Mouse (Mus musculus): ENCODE data around the gene Osgepl1. TPM values are rescaled to one million over a fixed set of nuclear protein-coding genes. Genes with fewer than 3 reads are reported as not detected.
"Not testable (repeated sequence)": the region's sequence is repeated elsewhere in the genome, so short reads cannot be mapped to it uniquely, and the experiment has no call there.

The Osgepl1 gene
- polyA plus RNA-seq (2012; rRNA removed) = 2.2 and 3.9 TPM in 2 replicates

DNA sequence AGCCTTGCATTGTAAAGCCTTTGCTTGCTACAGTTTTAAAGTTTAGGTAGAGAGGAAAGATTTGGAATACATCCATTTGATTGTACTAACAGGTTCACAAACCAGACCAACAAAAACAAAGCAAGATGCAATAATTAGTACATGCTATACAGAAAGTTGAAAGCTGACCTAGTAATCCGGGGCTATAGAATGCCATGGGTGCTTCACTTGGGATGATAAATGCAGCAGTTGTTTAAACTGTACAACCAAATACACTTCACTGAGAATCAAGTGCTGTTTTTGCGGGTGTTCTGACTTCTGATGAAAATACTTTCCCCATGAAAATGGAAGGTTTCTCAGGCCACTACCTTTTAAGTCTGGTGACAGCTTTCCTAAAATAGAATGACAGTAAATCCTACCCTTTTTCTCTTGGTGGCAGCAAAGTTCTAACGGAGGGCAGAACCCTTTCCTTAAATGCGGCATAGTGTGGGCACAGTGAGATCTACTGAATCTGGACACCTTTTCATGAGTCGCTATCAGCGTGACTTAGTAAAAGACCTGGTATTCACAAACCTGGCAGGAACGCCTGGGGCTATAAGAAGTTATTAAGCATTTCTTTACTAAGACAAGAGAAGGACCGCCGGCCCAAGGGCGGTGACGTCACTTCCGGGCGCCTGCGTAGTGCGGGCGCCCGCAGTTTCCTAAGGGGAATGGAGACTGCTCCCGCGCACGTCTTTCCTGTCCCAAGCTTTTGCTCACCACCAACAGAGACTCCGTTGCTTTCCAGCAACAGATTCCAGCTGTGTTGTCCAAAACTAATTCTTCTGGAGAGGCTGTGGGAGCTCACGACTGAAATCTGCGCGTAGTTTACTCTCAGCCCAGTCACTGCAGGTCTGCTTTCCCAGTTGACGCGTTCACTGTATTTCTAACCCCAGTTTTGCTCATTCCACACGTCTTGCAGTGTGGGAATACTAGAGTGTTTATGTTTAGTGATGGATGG lies at the start of gene Osgepl1:
Gene Osgepl1 (plus strand): TSS at position 636 of the 979 bp plus-strand sequence.
- Histone ChIP-seq H3K4me1 (ENCODE audit: control insufficient read depth, insufficient read depth, low read length) (peaks cover 3% of the 10 kb centered on the region; the same call in 1 of the 2 replicates), H3K4me3 (replicated peaks; ENCODE audit: extremely low read depth, low read depth, low read length) (peak within 1 kb of the TSS; percentile 77)
- TF ChIP-seq POLR2A (IDR thresholded peaks at IDR 0.05; ENCODE audit: borderline replicate concordance, extremely low read depth, low read depth, low read length) (peak; percentile 77; the same call in 1 of the 2 replicates), CTCF (IDR thresholded peaks at IDR 0.05; ENCODE audit: insufficient read depth, low read length) (no peak)
- WGBS = 1% methylated on average over 27 of the region's 27 CpGs
- peak; percentile 88 for DNase-seq

DNA sequence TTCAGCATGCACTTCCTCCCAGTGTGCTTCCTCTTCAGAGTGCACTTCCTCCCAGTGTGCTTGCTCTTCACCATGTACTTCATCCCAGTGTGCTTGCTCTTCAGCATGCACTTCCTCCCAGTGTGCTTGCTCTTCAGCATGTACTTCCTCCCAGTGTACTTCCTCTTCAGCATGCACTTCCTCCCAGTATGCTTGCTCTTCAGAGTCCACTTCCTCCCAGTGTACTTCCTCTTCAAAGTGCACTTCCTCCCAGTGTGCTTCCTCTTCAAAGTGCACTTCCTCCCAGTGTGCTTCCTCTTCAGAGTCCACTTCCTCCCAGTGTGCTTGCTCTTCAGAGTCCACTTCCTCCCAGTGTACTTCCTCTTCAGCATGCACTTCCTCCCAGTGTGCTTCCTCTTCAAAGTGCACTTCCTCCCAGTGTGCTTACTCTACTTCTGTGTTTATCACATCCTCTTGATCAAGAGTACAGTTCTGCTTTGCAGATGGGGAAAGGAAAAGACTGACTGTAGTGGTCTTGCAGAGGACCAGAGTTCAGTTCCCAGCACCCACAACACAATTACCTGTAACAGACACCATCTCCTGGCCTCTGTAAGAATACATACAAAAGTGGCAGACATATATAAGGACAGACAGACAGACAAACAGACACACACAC lies 48.3 kb upstream of the Osgepl1 start:
- not testable (repeated sequence) for DNase-seq; H3K4me1 ChIP-seq (ENCODE audit: control insufficient read depth, insufficient read depth, low read length); H3K4me3 ChIP-seq (replicated peaks; ENCODE audit: extremely low read depth, low read depth, low read length)

DNA sequence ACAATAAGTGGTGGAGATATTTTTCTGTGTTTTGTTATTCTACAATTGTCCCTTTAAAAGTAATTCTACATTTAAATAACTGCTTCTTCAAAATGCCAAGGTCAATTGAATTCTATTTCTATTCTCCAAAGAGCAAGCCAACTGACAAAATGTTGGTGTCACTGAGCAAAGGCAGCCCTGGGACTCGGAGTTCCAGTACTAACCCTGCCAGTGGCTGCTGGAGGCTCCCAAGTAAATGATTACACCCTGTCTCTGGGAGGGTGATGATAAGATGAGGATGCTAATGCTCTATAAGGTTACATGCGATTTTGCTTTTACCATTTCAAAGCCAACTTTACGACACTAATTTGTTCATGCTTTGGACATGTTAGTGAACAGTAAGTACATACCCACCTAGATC lies 43.5 kb upstream of the Osgepl1 start:
- no peak for DNase-seq
- WGBS = 75% methylated on average over 3 of the region's 3 CpGs

DNA sequence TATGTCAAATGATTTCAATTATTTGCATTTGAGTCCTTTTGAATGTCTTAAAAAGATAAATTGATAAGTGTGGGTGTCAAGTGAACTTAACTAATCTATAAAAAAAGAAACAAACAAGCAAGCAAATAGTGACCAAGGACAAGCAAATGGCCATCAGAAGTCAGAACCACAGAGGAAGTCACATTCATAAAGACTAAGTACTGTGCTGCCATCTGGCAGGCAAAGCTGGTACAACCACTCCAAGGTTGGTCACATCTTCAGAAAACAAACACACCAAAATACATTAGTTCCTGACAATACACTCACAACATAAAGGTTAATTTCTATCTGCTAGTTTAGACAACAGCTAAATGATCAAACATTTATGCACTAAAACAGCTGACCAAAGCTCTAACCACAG lies 40.8 kb upstream of the Osgepl1 start:
- Histone ChIP-seq H3K4me1 (ENCODE audit: control insufficient read depth, insufficient read depth, low read length) (no peaks in the 10 kb centered on the region), H3K4me3 (replicated peaks; ENCODE audit: extremely low read depth, low read depth, low read length) (no peak overlapping the region)
- TF ChIP-seq POLR2A (IDR thresholded peaks at IDR 0.05; ENCODE audit: borderline replicate concordance, extremely low read depth, low read depth, low read length) (no peak), CTCF (IDR thresholded peaks at IDR 0.05; ENCODE audit: insufficient read depth, low read length) (no peak)
- DNase-seq = no peak

More for the DNA sequence above, 43.5 kb upstream of the Osgepl1 start:
- no peaks in the 10 kb centered on the region for H3K4me1 ChIP-seq (ENCODE audit: control insufficient read depth, insufficient read depth, low read length)
- no peak overlapping the region for H3K4me3 ChIP-seq (replicated peaks; ENCODE audit: extremely low read depth, low read depth, low read length)
- TF ChIP-seq CTCF (IDR thresholded peaks at IDR 0.05; ENCODE audit: insufficient read depth, low read length) = no peak
- TF ChIP-seq POLR2A (IDR thresholded peaks at IDR 0.05; ENCODE audit: borderline replicate concordance, extremely low read depth, low read depth, low read length) = no peak

DNA sequence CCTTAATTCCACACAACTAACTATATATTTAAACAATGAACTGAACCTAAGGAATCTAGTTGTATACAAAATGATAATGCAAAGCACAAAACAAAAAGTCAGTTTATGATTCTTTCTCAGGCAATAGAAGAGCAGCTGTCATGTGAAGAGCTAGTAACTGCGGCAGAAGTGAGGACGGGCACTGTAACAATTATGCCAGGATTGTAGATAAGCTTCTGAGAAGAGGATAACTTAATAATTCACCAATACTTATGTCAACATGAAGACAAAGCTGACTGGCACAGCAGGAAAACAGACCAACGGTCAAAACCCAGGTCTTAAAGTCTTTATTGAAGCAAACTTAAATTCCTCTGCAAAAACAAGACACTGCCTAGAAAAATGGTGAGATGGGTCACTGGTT lies 22.2 kb upstream of the Osgepl1 start:
- WGBS = 69% methylated on average over 3 of the region's 3 CpGs
- DNase-seq = no peak
- TF ChIP-seq POLR2A (IDR thresholded peaks at IDR 0.05; ENCODE audit: borderline replicate concordance, extremely low read depth, low read depth, low read length) (no peak), CTCF (IDR thresholded peaks at IDR 0.05; ENCODE audit: insufficient read depth, low read length) (no peak)
- Histone ChIP-seq H3K4me1 (ENCODE audit: control insufficient read depth, insufficient read depth, low read length) (no peaks in the 10 kb centered on the region), H3K4me3 (replicated peaks; ENCODE audit: extremely low read depth, low read depth, low read length) (no peak overlapping the region)

DNA sequence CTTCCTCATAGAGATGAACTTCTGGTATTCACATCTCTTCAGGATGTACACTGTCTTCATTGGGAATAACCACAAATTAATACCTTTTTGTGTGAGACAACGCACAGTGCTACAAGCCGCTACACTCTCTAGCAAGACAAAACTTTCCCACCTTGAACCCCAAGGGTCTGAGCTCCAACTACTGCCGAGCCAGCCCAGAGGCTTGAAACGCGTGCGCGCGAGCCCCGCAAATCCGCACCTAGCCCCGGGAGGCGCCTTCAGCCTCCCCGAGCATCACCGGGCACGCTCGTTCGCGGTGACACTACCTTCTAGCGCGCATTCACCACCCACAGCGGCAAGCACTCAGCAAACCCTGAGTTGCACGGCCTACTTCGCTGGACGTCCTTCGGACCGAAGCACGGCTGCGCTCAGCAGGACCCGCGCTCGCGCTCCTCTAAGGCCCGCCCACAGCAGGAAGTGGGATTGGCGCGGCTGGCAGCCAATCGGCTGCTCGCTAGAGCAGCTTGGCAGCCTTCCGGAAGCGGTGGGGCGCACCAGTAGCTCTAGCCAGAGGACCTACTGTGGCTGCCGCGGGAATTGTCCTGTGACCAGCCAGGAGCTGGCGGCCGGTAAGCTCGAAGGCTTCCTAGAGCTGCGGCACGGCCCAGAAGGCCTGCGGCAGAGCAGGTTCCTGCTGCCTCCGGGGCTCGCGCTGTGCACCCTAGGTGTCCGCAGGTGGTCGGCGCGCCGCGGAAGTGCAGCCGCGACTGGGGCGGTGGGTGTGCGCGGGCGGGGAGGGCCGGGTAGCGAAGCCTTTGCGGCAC lies 16.6 kb upstream of the Osgepl1 start, which contains the start of the genes Pms1, Ormdl1 and Gm28778:
Gene Pms1 (minus strand): TSS at position 438 of the 803 bp plus-strand sequence.
Gene Ormdl1 (plus strand): TSS at position 515 of the 803 bp plus-strand sequence.
Gene Gm28778 (plus strand): TSS at position 531 of the 803 bp plus-strand sequence.
- Histone ChIP-seq H3K4me1 (ENCODE audit: control insufficient read depth, insufficient read depth, low read length) (no peaks in the 10 kb centered on the region), H3K4me3 (replicated peaks; ENCODE audit: extremely low read depth, low read depth, low read length) (peak within 1 kb of the TSS; percentile 99)
- TF ChIP-seq CTCF (IDR thresholded peaks at IDR 0.05; ENCODE audit: insufficient read depth, low read length) (no peak), POLR2A (IDR thresholded peaks at IDR 0.05; ENCODE audit: borderline replicate concordance, extremely low read depth, low read depth, low read length) (peak; percentile 71; the same call in 1 of the 2 replicates)
- WGBS = under 1% methylated on average over 66 of the region's 66 CpGs
- peak; percentile 97 for DNase-seq

DNA sequence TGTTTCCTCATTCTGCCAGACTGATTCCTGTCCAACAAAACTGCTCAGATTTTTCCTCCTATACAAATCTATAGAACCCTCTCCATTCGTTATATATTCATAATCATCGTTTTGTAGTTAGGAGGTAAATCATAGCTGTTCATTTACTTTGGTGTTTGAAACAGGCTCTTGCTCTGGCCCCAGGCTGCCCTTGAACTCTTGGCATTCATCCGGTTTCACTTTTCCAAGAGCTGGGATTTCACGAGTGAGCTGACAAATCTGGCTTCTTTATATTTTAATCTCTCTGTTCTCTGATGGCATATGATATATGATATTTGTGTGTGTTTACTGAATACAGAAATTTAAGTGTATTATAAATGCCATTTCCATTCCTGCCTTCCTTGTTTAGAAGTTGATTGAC lies 12.9 kb upstream of the Osgepl1 start:
- Histone ChIP-seq H3K4me3 (replicated peaks; ENCODE audit: extremely low read depth, low read depth, low read length) (no peak overlapping the region), H3K4me1 (ENCODE audit: control insufficient read depth, insufficient read depth, low read length) (no peaks in the 10 kb centered on the region)
- no peak for DNase-seq
- no peak for TF ChIP-seq CTCF (IDR thresholded peaks at IDR 0.05; ENCODE audit: insufficient read depth, low read length)
- no peak for TF ChIP-seq POLR2A (IDR thresholded peaks at IDR 0.05; ENCODE audit: borderline replicate concordance, extremely low read depth, low read depth, low read length)
- WGBS = 74% methylated on average over 4 of the region's 4 CpGs

DNA sequence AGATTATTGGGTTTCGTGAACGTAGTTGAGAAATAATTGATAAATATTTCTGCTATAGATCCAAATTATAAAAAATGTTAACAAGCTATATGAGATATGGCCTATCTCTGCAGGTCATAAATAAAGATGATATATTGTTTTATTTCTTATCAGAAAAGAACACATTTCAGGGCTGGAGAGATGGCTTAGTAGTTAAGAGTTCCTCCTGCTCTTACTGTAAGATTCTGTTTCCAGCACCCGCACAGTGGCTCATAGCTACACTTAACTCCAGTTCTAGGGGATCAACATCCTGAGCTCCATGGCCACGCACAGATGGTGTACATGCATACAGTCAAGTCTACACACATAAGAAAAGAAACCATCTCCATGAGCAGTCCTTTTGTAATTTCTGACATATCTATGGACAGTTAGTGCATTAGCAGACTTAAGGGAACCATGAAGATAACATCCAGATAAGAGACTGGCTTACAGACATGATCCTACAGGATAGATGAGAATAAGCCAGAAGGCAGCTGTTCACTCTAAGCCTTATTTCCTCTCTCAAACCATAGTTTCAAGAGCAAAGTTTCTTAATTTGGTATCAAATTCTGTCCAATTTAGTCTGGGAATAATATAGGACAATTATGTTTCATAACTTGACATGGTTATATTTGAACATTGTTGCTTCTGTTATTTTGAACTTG lies 8.4 kb downstream of the Osgepl1 start:
- no peak overlapping the region for H3K4me3 ChIP-seq (replicated peaks; ENCODE audit: extremely low read depth, low read depth, low read length)
- no peak for TF ChIP-seq CTCF (IDR thresholded peaks at IDR 0.05; ENCODE audit: insufficient read depth, low read length)
- no peaks in the 10 kb centered on the region for H3K4me1 ChIP-seq (ENCODE audit: control insufficient read depth, insufficient read depth, low read length)
- 97% methylated on average over 4 of the region's 4 CpGs for WGBS
- DNase-seq = no peak

DNA sequence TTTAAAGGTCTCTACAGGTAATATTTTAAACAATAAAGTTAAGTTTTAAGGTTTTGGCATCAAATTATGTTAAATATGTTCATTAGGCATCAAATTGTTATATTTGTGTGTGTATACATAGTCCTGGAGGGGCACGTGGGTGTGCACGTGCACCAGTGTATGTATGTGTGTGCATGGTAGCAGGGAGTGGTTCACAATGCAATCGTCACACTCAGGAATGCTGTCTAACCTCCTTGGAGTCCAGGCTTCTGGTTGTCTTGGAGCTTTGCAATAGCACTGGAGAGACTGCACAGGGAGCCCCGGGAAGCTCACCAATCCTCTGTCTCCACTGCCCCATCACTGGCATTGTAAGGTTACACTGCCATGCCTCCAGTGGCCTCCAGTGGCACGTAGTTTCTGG lies 9.8 kb downstream of the Osgepl1 start:
- no peak for TF ChIP-seq CTCF (IDR thresholded peaks at IDR 0.05; ENCODE audit: insufficient read depth, low read length)
- TF ChIP-seq POLR2A (IDR thresholded peaks at IDR 0.05; ENCODE audit: borderline replicate concordance, extremely low read depth, low read depth, low read length) = no peak
- no peak for DNase-seq
- Histone ChIP-seq H3K4me1 (ENCODE audit: control insufficient read depth, insufficient read depth, low read length) (no peaks in the 10 kb centered on the region), H3K4me3 (replicated peaks; ENCODE audit: extremely low read depth, low read depth, low read length) (no peak overlapping the region)
- 90% methylated on average over 5 of the region's 5 CpGs for WGBS

Measured in lung, adult 2 months (tissue).